Mouse (Mus musculus): ENCODE data around the gene 1700016K19Rik. TPM values are rescaled to one million over a fixed set of nuclear protein-coding genes. Genes with fewer than 3 reads are reported as not detected.

Gene 1700016K19Rik
- polyA plus RNA-seq, 1 experiment: not detected

DNA sequence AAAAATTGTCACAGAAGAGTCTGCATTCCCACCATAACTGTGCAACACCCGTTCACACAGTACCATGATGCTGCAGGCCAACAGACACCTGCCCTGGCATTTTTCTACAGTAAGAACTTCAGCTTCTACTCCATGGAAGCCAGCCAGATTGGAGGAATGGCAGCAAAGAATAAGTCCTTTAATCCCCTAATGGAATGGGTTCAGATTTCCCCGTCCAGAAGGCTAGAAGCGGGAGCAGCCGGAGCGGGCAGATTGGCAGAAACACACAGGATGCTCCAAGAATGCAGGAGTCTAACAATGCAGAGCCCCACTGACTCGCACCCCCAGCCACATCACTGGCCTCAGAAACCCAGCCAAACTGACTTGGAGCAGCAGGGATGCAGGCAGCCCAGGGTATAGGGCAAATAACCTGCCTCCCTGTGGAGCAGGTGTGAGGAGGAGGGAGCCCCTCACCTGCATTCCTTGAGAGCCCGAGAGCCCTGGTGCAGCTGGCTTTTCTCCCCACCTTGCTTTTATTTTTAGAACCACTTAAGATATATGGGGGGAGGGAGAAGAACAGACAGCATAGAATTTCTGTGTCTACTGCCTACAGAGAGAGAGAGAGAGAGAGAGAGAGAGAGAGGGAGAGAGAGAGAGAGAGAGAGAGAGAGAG, 26.7 kb upstream of the 1700016K19Rik start:
- no peak for TF ChIP-seq GATA1 (IDR thresholded peaks at IDR 0.05; ENCODE audit: low read length)

DNA sequence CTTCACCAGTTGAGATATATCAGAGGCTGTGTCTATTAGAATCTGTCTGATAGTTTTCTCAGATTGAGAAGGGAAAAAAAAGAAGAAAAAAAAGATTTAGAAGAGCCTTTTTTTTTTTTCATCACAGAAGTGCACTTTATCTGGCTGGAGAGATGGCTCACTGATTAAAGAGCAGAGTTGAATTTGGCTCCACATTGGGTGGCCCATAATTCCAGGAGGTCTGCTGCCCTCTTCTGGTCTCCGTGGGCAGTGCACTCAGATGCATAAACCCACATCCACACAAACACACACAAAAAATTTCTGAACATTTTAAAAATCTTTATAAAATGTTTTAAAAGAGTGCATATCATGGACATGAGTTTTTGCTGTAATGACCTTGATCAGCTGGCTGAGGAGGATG, 25.7 kb upstream of the 1700016K19Rik start:
- no peak for TF ChIP-seq GATA1 (IDR thresholded peaks at IDR 0.05; ENCODE audit: low read length)

DNA sequence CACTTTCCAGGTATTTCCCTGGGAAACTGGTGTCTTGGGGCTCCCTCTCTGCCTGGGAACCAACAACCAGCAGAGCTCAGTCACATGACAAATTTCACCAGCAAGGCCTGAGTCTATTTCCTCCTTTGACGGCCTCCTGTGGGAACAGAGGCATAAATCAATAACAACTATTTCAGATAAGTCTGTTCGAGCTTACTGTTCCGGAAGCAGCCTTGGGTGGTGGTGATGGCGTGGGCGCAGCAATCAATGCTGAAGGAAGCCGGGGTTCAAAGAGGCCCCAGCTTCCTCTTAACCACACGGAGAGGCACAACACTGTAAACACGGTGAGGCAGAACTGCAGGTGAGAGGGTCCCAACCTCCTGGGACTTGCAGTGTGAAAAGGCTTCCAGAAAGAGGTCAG, 23.0 kb upstream of the 1700016K19Rik start:
- no peak for TF ChIP-seq GATA1 (IDR thresholded peaks at IDR 0.05; ENCODE audit: low read length)

DNA sequence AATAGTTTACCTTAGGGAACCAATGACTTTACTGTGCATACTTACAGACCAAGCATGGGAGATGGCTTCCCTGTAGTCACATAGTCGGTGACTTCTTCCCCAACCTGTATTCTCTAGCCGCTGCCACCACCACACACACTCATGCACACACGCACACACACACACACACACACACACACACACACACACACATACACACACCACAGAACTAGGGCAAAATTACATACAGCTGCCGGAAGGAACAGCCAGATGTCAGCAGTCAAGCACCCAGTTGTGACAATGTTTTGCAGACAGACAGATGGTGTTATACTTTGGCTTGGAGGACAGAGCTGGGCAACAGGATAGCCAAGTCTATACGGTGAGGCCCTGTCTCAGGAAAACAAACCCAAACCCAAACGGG, 21.7 kb upstream of the 1700016K19Rik start:
- no peak for TF ChIP-seq GATA1 (IDR thresholded peaks at IDR 0.05; ENCODE audit: low read length)

DNA sequence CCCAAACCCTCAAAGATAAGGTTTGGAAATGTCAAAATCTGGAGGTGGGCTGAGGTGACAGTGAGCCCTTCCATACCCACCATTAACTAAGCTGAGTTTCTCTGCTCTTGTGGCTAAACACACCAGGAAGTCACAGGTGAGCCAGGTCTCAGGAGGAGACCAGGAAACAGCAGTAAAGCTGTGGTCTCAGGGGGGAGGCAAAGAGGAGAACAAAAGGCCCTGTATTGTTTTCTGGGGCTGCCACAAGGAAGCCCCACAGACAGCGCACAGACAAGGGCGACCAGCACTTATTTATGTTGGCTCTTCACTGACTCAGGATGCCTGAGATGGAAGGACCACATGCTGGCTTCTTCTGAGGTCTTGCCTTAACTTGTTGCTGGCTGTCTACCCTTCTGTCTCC, 19.3 kb upstream of the 1700016K19Rik start:
- no peak for TF ChIP-seq GATA1 (IDR thresholded peaks at IDR 0.05; ENCODE audit: low read length)

DNA sequence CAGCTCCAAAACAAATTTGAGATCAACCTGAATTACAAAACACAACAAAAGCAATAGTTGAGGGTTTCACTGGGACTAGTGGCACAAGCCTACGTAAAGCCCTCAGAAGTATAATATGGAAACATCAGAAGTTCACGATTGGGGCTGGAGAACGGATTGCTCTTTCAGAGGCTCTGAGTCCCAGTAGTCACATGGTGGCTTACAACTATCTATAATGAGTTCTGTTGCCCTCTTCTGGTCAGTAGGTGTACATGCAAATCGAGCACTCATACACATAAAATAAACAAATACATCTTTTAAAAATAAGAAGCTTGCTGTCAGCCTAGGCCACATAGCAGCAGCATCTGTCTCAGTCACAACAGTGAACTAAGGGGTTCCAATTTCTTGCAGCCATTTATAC, 16.5 kb upstream of the 1700016K19Rik start:
- TF ChIP-seq GATA1 (IDR thresholded peaks at IDR 0.05; ENCODE audit: low read length): no peak

DNA sequence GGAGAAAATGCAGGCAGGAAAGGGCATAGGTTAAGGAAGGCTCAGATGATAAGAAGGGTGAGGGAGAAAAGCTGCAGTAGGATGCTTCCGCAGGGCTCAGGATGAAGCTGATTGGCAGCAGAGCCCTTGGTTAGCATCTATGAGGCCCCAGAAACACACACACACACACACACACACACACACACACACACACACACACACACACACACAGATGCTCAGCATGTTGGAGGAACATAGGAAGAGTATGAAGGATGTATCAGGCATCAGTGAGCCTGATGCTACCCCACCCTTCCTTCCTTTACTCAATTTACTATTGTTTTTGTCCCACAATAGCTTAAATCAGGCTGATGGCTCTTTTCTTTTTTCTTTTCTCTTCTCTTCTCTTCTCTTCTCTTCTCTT, 15.1 kb upstream of the 1700016K19Rik start:
- TF ChIP-seq GATA1 (IDR thresholded peaks at IDR 0.05; ENCODE audit: low read length): no peak

DNA sequence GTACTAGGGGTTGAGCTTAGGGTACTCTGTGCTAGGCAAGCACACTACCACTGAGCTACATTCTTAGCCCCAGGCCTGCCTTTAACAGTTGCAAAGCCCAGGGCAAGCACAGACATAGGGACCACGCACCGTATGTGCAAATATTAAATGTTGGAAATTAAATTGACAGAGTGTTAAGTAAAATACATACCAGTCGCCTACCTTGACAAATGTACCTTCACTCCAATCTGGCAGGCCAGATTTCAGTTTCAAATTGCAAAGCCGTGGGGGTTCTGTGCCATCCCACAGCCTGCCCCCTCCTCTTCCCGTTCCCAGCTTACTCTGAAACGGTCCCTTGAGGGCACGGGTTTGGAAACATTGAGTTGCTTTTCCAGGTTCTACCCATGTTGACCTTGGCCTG, 13.8 kb upstream of the 1700016K19Rik start:
- no peak for TF ChIP-seq GATA1 (IDR thresholded peaks at IDR 0.05; ENCODE audit: low read length)

DNA sequence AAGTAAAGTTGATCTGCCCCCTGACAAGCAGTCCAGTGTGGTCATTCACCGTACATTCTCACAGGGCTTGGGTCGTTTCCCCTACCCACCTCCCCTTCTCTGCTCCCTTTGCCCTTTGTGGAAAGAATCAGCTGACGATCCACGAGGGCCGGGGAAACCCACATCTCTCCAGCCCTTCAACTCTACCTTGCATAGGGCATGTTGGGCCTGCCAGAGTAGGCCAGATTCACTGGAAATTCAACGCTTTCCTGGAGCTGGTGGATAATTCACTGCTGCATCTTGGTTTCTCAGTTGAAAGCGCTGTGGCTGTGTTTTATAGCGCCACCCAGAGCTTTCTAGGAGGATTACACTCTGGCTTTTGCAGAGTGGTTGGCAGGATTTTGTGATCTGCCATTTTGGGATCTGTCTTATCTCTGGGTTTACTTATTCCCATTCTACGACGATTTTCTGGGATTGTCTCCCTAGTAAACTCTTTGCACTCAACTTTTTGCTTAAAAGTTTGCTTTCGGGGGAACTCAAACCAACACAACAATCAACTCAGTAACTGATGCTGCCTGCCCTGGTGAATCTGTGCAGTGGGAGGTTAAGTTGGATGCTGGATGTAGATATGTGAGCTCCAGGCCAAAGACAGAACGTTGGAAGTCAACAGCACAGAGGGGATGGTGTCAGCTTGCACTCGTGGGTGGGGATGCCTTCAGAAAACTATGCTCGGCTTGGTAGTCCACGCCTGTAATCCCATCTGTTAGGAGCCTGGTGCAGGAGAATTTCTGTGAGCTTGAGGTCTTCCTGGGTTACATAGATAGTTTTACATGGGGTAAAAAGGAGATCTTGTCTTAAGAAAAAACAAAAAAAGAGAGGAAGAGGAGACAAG, 8.5 kb upstream of the 1700016K19Rik start:
- no peak for TF ChIP-seq GATA1 (IDR thresholded peaks at IDR 0.05; ENCODE audit: low read length)

DNA sequence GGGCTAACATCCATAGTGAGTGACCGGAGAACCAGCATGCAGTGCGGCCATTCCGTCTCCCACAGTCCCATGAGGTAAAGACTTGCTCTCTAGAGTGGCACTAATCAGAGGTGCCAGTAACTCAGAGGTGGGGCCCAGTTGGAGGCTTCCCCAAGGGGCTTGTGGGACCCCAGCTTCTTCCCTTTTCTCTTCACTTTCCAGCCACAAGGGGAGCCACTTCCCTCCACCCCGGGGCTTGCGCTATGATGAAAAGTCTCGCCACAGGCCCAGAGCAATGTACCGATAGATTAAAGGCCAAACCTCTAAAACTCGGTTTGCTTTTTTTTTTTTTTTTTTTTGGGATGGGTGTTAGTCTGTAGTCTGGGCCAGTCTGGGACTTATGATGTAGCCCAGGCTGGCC, 7.8 kb upstream of the 1700016K19Rik start:
- no peak for TF ChIP-seq GATA1 (IDR thresholded peaks at IDR 0.05; ENCODE audit: low read length)

DNA sequence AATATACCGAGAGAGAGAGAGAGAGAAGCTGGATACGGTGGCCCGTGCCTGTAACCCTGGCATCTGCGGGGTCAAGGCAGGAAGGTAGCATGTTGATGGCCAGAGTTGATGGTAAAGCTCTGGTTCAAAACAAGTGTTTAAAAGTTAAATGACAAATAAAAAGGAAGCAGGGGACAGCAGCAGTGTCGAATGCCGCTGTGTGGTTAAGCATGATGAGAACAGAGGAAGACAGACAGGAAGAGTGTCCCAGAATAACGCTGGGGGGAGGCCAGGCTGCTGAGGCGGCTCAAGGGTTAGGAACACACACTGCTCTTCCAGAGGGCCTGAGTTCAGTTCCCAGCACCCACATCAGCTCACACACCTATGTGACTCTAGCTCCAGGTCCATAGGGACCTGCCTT, 7.2 kb upstream of the 1700016K19Rik start:
- TF ChIP-seq GATA1 (IDR thresholded peaks at IDR 0.05; ENCODE audit: low read length): no peak

DNA sequence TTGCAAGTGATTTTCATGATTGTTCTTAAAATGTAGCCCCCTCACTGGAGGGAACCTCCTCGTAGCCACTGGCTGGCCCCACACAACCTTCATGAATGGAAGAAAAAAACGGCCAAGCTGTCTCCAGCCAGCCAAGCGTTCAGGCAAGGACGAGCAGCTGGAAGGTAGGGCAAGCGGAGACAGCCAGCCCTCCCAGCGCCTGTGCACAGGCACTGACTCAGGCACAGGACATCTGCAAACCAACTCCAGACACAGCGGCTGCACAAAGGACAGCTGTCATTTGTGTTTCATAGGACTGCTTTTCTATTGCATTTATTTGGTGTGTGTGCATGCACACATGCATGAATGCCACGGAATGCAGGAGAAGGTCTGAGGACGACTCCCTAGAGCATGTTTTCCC, 5.4 kb upstream of the 1700016K19Rik start:
- TF ChIP-seq GATA1 (IDR thresholded peaks at IDR 0.05; ENCODE audit: low read length): no peak

DNA sequence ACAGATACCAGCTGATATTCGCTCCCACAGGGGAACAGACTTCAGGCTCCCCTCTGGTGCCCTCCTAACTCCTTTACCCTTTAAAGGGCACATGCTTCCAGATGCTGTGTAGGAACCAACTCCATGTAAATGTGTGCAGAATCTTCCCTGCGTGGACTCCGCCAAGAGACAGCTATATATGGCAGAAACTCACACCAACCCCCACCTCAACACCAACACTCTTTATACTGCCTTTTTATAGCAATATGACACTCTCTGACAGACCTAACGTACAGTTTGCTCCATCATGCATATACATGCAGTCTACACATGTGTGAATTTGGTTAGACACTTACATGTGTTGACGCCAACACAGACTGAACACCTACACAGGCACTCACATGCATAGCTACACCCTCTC, 989 bp downstream of the 1700016K19Rik start:
- TF ChIP-seq GATA1 (IDR thresholded peaks at IDR 0.05; ENCODE audit: low read length): no peak

DNA sequence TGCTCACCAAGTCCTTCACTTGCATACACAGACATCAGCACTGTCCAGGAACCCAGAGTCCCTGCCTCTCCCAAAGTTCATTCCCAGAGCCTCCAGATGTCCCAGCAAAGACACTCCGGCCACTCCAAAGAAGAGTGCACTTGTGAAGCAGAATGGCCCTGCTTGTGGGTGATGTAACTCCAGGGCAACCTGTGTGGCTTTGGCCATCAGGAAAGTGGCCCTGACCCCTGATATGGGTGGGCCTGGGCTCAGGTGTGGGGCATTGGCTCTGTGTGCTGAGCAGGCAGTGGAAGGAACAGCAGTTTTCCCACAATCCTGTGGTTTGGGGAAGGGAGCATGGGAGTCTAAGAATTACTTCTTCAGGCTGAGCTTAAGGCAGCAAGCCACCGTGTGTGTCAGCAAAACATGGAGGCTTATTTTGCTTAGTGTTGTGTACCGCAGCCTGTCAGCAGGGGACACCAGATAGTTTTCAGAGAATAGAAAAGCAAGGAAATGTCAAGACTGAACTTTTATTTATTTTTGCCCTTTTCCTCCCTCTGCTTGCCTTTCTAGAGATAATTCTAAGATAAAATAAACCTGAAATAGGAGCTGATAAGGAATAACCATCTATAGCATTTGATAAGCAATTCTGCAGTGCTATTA, 1.6 kb downstream of the 1700016K19Rik start:
- no peak for TF ChIP-seq GATA1 (IDR thresholded peaks at IDR 0.05; ENCODE audit: low read length)

DNA sequence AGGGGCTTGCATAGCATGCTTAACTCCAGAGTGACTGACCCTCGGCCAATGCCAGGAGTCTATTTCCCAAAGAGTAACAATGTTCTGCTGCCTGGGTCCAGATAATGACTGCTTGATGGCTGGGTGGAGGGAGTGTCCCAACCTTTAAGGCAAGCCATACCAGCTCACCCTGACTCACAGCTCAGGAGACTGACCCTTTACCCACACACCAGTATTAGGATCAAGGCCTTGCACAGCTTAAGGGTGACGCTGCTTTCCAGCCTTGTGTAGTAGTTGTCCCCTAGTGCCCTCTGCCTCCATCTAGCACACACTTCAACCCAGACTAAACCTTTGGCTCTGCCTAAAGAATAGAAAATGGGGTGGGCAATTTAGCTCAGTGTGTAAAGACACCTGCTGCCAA, 8.4 kb downstream of the 1700016K19Rik start:
- TF ChIP-seq GATA1 (IDR thresholded peaks at IDR 0.05; ENCODE audit: low read length): no peak

DNA sequence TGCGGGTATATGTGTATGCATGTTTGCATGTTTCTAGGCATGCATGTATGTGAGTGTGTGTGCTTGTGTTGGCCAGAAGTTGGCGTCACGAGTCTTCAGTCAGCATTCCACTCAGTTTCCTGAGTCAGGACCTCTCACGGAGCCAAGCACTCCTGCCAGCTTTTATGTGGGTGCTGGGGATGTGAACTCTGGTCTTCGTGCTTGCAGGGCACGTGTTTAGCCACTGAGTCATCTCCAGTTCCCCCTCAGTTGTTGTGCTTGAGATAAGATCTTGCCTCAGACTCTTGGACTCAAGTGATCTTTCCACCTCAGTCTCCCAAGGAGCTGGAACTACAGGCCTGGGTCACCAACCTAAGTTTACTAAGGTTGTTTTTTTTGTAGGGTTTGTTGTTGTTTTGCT, 9.4 kb downstream of the 1700016K19Rik start:
- TF ChIP-seq GATA1 (IDR thresholded peaks at IDR 0.05; ENCODE audit: low read length): no peak
